Mouse (Mus musculus): ENCODE data around the gene Anks1b.

Anks1b gene

GRCm38 (mm10) chr10:90169941-90170580 is 296.8 kb downstream of the Anks1b start:
- DNase-seq (ENCODE audit: low spot score in 2 of 2) = no peak

- DNase-seq (ENCODE audit: low spot score in 2 of 2) = no peak
Measured at GRCm38 (mm10) chr10:90190366-90190765, 317.1 kb downstream of the Anks1b start.

DNA sequence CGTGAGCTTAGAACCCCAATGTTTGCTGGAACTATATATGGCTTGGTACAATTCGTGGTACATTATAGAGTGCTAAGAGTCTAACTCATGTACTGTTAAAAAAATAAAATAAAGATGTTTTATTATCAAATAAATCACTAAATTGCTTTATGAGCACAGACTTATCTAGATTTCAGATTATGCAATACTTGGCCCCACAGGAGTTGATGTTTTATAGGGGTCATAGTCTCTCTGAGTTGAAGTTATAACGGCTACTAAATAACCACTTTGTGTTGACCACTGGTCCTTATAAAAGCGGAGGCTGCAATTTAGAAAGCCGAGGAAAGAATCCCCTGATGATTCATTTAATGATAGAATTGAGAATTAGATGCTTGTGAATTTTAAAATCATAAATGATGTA is 323.6 kb downstream of the Anks1b start:
- no peak for DNase-seq (ENCODE audit: low spot score in 2 of 2)

DNA sequence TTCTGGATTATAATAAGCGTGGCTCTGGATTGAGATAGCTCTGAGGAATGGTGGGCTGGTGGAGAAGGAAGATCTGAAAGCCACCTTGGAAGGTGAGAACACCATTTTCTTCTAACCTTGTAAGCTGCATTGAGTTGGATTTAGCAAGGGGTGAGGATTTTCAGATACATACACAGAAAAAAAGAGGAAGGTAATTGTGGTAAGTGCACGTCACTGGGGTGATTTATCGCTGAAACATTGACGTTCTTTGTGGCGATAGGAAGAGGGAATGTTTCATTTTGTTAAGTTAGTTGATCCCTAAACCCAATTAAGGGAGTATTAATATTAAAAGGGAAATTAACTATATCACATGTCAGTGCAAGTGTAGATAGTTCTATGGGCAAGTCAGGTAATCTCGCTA is 336.7 kb downstream of the Anks1b start:
- DNase-seq (ENCODE audit: low spot score in 2 of 2) = no peak

DNA sequence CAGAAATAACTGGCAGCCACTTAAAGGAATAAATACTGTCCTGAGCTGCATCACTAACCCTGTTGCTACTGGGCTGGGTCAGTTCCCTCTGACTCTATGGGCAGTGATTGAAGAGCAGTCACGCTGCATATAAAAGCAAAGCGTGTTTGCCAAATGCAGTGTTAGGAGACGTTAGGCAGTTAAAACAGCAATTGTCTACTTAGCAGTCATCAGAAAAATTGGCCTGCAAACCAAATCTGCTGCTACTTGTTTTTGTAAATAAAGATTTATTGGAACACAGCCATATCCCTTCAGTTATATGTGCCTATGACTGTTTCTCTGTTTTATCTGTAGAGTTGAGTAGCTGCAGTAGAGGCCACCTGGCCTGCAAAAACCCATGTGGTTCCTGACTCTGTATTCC is 347.2 kb downstream of the Anks1b start:
- no peak for DNase-seq (ENCODE audit: low spot score in 2 of 2)

DNA sequence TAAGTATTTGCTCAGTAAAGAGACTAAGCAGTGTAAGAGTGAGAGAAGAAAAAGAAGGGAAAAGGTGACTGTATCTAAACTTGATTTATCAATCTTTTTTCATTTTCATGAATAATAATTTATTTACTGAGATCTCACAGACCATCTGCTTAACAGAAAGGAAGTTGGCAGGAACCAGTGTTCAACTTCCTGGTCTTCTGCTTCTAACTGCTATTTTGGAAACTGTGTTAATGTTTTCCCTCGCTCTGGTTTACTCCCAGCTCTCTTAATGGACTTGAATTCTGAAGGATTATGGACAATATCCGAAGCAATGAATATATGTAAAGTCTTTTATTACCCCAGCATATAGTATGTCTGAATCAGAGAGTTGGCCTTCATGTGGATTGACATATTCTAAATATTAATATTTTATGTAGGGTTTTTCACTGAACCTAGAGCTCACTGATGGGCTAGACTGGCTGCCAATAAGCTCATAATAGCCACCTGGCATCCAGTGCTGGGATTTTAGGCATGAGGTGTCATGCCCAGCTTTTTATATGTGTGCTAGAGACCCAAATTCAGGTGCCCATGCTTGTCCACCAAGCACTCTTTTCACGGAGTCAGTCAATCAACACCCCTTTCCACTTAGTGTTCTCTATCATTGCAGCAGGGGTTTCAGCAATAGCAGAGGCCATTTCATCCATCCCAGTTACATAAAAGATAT is 349.6 kb downstream of the Anks1b start:
- DNase-seq (ENCODE audit: low spot score in 2 of 2) = no peak

DNA sequence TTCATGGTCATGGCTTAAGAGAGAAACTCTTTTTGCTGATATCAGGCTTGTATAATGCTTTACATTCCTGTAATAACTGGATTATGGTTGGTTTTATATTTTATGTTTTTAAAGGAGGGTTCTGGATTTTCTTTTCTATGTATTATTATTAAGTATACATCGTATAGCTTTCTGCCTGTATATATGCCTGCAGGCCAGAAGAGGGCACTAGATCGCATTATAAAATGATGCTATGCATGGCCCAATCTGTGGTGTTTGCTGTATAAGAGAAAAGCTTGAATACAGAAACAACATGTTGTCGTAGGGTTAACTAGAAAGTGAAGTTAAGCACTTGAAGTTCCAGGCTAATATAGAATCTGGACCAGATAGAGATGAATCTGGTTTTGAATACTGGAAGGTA is 362.0 kb downstream of the Anks1b start:
- DNase-seq (ENCODE audit: low spot score in 2 of 2) = no peak

DNA sequence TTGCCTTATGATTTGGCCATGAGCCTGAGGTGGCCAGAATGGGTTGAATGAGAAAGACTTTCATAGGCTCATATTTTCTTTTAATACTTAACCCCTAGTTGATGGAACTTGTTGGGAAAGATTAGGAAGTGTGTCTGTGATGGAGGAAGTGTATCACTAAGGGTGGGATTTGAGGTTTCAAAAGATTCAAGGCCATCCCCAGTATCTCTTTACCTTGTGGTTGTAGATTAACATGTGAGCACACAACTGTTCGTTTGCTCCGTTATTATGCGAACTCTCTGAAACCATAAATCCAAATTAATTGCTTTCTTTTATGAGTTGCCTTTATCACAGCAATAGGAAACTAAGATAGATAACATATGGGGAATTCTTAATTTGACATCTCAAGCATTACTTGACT is 364.0 kb downstream of the Anks1b start:
- no peak for DNase-seq (ENCODE audit: low spot score in 2 of 2)

DNA sequence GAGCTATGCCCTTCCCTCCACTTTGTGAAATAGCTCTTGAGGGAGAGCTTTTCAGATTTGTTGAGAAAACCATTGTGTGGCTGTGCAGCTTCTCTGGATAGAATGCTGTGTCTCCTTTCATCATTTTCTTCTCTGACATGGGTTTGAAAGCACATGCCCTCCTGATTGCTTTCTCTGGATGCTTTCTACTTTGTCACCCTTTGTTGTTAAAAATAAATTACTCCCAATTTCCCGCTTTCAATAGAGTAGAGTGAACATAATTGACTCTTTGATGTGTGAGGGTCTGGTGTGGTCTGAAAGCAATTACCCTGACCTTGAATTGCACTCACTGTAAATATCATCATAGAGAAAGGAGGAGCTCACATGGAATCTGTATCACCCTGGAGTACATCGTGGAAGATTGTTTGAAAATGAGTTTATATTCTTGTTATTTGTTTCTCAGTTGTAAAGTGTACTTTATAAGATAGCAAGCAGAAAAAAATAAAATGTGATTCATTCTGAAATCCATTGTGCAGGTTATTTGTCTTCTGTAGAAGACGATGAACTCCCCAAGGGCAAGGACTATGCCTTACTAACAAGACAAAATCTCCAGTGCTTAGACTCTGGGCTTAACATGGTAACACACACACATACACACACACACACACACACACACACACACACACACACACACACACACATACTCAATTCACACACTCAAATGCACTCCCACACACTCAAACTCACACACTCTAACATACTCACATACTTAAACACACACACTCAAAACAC is 385.8 kb downstream of the Anks1b start:
- DNase-seq (ENCODE audit: low spot score in 2 of 2) = no peak

- DNase-seq (ENCODE audit: low spot score in 2 of 2) = no peak
Measured at GRCm38 (mm10) chr10:90271321-90271720, 398.0 kb downstream of the Anks1b start.

- DNase-seq (ENCODE audit: low spot score in 2 of 2) = no peak
Measured at GRCm38 (mm10) chr10:90273311-90273710, 400.0 kb downstream of the Anks1b start.

DNA sequence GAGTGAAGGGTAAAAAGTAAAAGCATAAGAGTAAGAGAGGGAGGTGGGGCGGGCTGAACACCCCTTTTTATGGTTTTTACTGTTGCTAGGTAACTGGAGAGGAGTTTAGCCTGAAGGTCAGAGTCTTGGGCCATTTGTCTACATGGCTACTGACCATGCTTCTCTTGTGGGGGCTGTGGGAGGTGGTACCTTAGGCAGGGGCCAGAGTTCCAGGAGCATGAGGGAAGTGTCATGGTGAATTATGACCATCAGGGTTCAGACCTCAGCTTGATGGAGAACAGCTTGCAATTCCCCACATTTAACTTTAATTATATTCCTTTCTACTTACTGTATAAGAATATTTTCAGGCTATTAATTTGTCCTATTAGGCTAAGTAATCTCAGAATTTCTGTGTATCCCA is 413.3 kb downstream of the Anks1b start:
- no peak for DNase-seq (ENCODE audit: low spot score in 2 of 2)

GRCm38 (mm10) chr10:90303249-90303648 is 429.9 kb downstream of the Anks1b start:
- DNase-seq (ENCODE audit: low spot score in 2 of 2) = no peak

DNA sequence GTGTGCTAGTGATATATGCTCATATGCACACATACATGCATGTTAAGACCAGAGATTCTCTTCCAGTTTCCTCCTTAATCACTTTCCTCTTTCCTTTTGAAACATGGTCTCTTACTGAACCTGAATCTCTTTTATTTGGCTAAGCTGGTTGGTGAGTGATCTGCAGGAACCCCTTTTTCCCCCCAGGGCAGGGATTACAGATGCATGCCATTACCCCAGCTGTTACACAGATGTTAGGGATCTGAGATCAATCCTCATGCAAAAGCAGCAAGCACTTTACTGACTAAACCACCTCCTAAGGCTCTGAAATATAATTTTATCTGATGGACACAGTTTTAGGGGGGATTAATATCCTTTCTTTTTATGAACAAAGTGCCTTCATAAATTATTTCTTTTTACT is 432.8 kb downstream of the Anks1b start:
- no peak for DNase-seq (ENCODE audit: low spot score in 2 of 2)

- DNase-seq (ENCODE audit: low spot score in 2 of 2) = no peak
Measured at GRCm38 (mm10) chr10:90307931-90308555, 434.7 kb downstream of the Anks1b start.

DNA sequence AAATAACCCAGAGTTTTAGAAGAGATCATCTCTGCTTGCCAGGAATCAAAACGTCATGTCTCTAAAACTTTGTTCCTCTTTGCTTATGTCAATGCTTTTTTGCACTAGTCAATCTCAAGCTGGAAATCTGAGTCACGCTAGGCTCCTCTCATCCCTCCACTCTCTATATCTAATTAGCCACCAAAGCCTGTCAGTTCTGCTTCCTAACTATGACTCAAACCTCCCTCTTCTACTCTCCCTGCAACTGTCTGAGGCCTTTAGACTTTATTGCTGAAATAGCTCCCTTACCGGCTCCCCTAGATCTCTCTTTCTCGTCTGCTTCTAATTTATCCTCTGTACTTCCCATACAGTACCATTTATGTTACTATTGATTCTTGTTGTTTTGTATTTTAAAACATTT is 456.5 kb downstream of the Anks1b start:
- DNase-seq (ENCODE audit: low spot score in 2 of 2) = no peak

DNA sequence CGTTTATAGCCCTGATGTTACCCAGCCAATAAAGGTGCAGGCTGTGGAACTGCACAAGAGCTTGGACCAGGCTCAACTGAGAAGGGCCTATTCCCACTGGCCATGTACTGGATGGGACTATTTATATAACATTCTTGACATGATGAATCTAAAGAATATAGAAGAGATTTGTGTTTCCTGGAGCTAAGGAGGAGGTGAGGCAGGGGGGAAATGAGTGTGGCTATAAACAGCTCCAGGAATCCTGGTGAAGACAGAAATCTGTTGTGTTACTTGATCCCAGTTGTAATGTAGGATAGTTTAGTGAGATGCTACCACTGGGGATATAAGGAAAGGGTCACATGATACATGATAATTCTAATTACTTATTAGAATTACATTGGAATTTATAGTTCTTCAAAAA is 472.1 kb downstream of the Anks1b start:
- DNase-seq (ENCODE audit: low spot score in 2 of 2) = no peak

GRCm38 (mm10) chr10:90356258-90356657 is 482.9 kb downstream of the Anks1b start:
- DNase-seq (ENCODE audit: low spot score in 2 of 2) = no peak

DNA sequence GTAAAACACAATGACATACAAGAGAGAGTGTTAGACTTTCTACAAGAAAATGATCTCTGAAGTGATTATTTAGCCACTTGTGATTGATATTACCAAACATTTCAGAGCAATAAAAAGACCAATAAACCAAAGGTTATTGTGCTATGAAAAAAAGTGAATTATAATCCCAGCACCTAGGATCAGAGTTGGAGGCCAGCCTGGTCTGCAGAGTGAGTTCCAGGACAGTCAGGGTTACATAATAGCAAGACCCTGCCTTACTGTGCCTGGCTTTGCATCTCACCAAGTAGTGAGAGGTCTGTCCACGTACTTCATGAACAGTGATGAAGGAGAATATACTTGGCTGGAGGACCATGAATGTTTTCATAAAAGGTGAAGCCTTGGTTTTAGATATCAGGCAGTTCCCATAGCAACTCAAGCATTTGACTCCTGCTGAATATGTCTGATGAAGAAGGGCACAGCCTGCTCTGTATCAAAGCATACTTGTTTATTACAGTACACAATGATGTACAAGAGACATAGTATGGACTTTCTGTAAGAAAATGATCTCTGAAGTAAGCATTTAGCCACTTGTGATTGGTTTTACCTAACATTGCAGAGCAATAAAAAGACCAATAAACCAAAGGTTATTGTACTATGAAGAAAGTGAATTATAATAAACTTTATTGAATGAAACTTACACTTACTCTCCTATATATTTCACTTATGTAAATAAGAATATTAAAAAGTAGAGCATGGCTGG is 484.0 kb downstream of the Anks1b start:
- no peak for DNase-seq (ENCODE audit: low spot score in 2 of 2)

- DNase-seq (ENCODE audit: low spot score in 2 of 2) = no peak
Measured at GRCm38 (mm10) chr10:90369015-90369414, 495.7 kb downstream of the Anks1b start.

GRCm38 (mm10) chr10:90370751-90371150 is 497.4 kb downstream of the Anks1b start:
- DNase-seq (ENCODE audit: low spot score in 2 of 2) = no peak

DNA sequence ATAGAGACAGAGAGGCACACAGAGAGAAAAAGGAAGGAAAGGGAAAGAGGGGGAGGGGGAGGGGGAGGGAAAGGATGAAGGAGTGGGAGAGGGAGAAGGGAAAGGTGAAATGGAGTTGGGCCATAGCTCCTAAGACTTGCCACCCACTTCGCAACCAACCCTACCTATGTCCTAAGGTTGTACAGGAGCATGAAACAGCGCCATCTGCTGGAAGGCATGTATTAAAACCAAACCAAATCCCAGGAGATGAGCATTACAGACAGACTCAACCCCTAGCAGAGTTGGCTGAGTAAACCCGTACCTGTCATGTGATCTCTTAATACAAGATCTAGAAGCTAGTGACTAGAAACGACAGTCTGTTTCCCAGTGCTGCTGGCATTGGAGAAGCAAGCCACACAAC is 500.2 kb downstream of the Anks1b start:
- no peak for DNase-seq (ENCODE audit: low spot score in 2 of 2)

Measured in urinary bladder, postnatal 4 days (tissue).